Mouse (Mus musculus): ENCODE data around the gene Cdh13. TPM values are rescaled to one million over a fixed set of nuclear protein-coding genes. Genes with fewer than 3 reads are reported as not detected.

The Cdh13 gene
- 62.1 and 71.5 TPM in 2 replicates for polyA plus RNA-seq (2012; rRNA removed)

GRCm38 (mm10) chr8:118283600-118284111 lies at the start of gene Cdh13:
TSS of gene Cdh13 (plus strand) at chr8:118283733.

GRCm38 (mm10) chr8:119344190-119344856 lies 1060.8 kb downstream of the Cdh13 start, which contains the start of gene Hsbp1:
TSS of gene Hsbp1 (plus strand) at chr8:119344488.

Measured in central nervous system, embryonic 18 days (tissue).